In genomic region chr15:78742831-78743230, GRCm38 (mm10) we compare ENCODE assay signal across 12 mouse cellular contexts. TPM values are rescaled to one million over a fixed set of nuclear protein-coding genes. Genes with fewer than 3 reads are reported as not detected.
"Had no signal": no experiment of that assay in that cellular context is flagged by ENCODE, and none has a peak within 500 bp of the region (broad histone marks: within the 10 kb centered on the region; RNA-seq: fewer than 3 reads in every experiment).

No protein-coding gene starts in this region.

- H3K4me3 ChIP-seq: kidney, embryonic 15.5 days; limb, embryonic 10.5 days; liver, embryonic 15.5 days had no signal

- H3K4me2 ChIP-seq: kidney, embryonic 15.5 days; liver, embryonic 11.5 days; liver, embryonic 15.5 days had no signal

- H3K9ac ChIP-seq: kidney, embryonic 15.5 days; liver, embryonic 15.5 days had no signal

- H3K27ac ChIP-seq: kidney, embryonic 15.5 days; limb, embryonic 10.5 days; liver, embryonic 15.5 days had no signal

- H3K36me3 ChIP-seq: kidney, embryonic 15.5 days; limb, embryonic 10.5 days; liver, embryonic 15.5 days had no signal

- DNase-seq: kidney, postnatal 14 days; lung, adult 2 months; lung, postnatal 36 days; thymus, adult 2 months; thymus, postnatal 25 days had no signal

- H3K27me3 ChIP-seq: liver, embryonic 15.5 days had no signal

- H3K4me1 ChIP-seq: liver, embryonic 15.5 days had no signal

- H3K9me3 ChIP-seq: kidney, embryonic 15.5 days; limb, embryonic 10.5 days; liver, embryonic 15.5 days had no signal

- ATAC-seq: intestine, embryonic 16.5 days; lung, postnatal 0 days had no signal

RNA-seq across cellular contexts. Expression of gene Elfn2, which starts 24.3 kb away (rescaled TPM):
- polyA plus RNA-seq: kidney, embryonic 15.5 days; limb, embryonic 10.5 days; liver, embryonic 11.5 days; liver, embryonic 15.5 days; stomach, embryonic 14.5 days had no signal
